Mouse (Mus musculus) olfactory bulb, adult 2 months (tissue): ENCODE measurements around the gene 2410131K14Rik. TPM values are rescaled to one million over a fixed set of nuclear protein-coding genes. Genes with fewer than 3 reads are reported as not detected.

Experiments used
- H3K27ac ChIP-seq: fragments of 200-500 bp; 2 replicates; pipeline ENCODE4 v1.5.1; 2012; ENCODE audit warnings: low read depth, low read length; ENCODE audit not compliant: insufficient read depth
- H3K4me1 ChIP-seq: fragments of 200-500 bp; 2 replicates; pipeline ENCODE4 v1.6.1; 2012; ENCODE audit warnings: low read length; ENCODE audit not compliant: control insufficient read depth, insufficient read depth
- H3K4me3 ChIP-seq: fragments of 200-500 bp; 2 replicates; pipeline ENCODE4 v1.5.1; 2012; ENCODE audit warnings: mild to moderate bottlenecking, low read depth, low read length, moderate library complexity; ENCODE audit not compliant: insufficient read depth
- CTCF ChIP-seq: fragments of 200-500 bp; IDR thresholded peaks from 2 replicates; pipeline ENCODE4 v1.5.1; 2012; ENCODE audit warnings: low read depth, mild to moderate bottlenecking, low read length, moderate library complexity; ENCODE audit not compliant: insufficient read depth
- POLR2A ChIP-seq: fragments of 200-500 bp; IDR thresholded peaks from 2 replicates; pipeline ENCODE4 v1.6.1; 2012; ENCODE audit warnings: mild to moderate bottlenecking, low read depth, low read length, moderate library complexity; ENCODE audit not compliant: insufficient read depth
- WGBS: fragments of 180-500 bp; shearing (Covaris S2); methylation state at CpG from one replicate; pipeline ENCODE4 v1.1.7; 2018; 5-methylcytosine and 5-hydroxymethylcytosine counted together
- polyA plus RNA-seq: library from polyadenylated mRNA; stranded (reverse); fragments of >200 nt; gene quantifications from 2 replicates; pipeline ENCODE4 v1.2.4, GENCODE M21; 2012; ENCODE audit warnings: low replicate concordance; ENCODE audit not compliant: missing spikeins, insufficient read depth, insufficient read length

2410131K14Rik gene
- polyA plus RNA-seq, 1 experiment, result not detected

GRCm38 (mm10) chr5:118259636-118260035 is 14.6 kb downstream of the 2410131K14Rik start:
- Histone ChIP-seq H3K4me1 (peaks cover 6% of the 10 kb centered on the region), H3K4me3 (no peak overlapping the region), H3K27ac (no peak overlapping the region)
- 83% methylated on average over 6 of the region's 6 CpGs for WGBS
- TF ChIP-seq POLR2A (no peak), CTCF (no peak)

- Histone ChIP-seq H3K27ac (no peak overlapping the region), H3K4me3 (no peak overlapping the region), H3K4me1 (peaks cover 6% of the 10 kb centered on the region)
- WGBS, result 80% methylated on average over 10 of the region's 10 CpGs
- TF ChIP-seq CTCF, result no peak
- TF ChIP-seq POLR2A, result no peak
These were observed 15.0 kb downstream of the 2410131K14Rik start for GRCm38 (mm10) chr5:118260055-118260454.

GRCm38 (mm10) chr5:118260642-118261041 is 15.6 kb downstream of the 2410131K14Rik start:
- Histone ChIP-seq H3K4me1 (peaks cover 6% of the 10 kb centered on the region), H3K4me3 (no peak overlapping the region), H3K27ac (no peak overlapping the region)
- no peak for TF ChIP-seq POLR2A
- no peak for TF ChIP-seq CTCF
- 95% methylated on average over 11 of the region's 11 CpGs for WGBS

- 94% methylated on average over 9 of the region's 9 CpGs for WGBS
- Histone ChIP-seq H3K27ac (no peak overlapping the region), H3K4me1 (peaks cover 6% of the 10 kb centered on the region), H3K4me3 (no peak overlapping the region)
- no peak for TF ChIP-seq POLR2A
- no peak for TF ChIP-seq CTCF
These were observed 16.2 kb downstream of the 2410131K14Rik start for GRCm38 (mm10) chr5:118261181-118261580.

GRCm38 (mm10) chr5:118262418-118262817 is 17.4 kb downstream of the 2410131K14Rik start:
- TF ChIP-seq CTCF (no peak), POLR2A (no peak)
- peaks cover 6% of the 10 kb centered on the region for H3K4me1 ChIP-seq
- WGBS, result 89% methylated on average over 8 of the region's 8 CpGs
- H3K27ac ChIP-seq, result no peak overlapping the region
- H3K4me3 ChIP-seq, result no peak overlapping the region

- TF ChIP-seq CTCF, result no peak
- TF ChIP-seq POLR2A, result no peak
- Histone ChIP-seq H3K4me3 (no peak overlapping the region), H3K27ac (no peak overlapping the region), H3K4me1 (peaks cover 5% of the 10 kb centered on the region)
- 50% methylated on average over 9 of the region's 9 CpGs for WGBS
These were observed 19.3 kb downstream of the 2410131K14Rik start for GRCm38 (mm10) chr5:118264279-118264678.

GRCm38 (mm10) chr5:118265366-118265765 is 20.3 kb downstream of the 2410131K14Rik start:
- H3K4me1 ChIP-seq, result peaks cover 6% of the 10 kb centered on the region
- WGBS, result 89% methylated on average over 5 of the region's 5 CpGs
- H3K4me3 ChIP-seq, result no peak overlapping the region
- H3K27ac ChIP-seq, result no peak overlapping the region
- TF ChIP-seq POLR2A (no peak), CTCF (no peak)

- WGBS, result 57% methylated on average over 8 of the region's 8 CpGs
- no peak overlapping the region for H3K4me3 ChIP-seq
- peaks cover 6% of the 10 kb centered on the region for H3K4me1 ChIP-seq
- TF ChIP-seq POLR2A (no peak), CTCF (0 out of 2 replicates have a peak, but pooled peaks have one; percentile 16)
- H3K27ac ChIP-seq, result no peak overlapping the region
These were observed 21.3 kb downstream of the 2410131K14Rik start for GRCm38 (mm10) chr5:118266309-118266708.

- Histone ChIP-seq H3K4me3 (peak overlapping the region; percentile 17; the same call in 1 of the 2 replicates), H3K4me1 (peaks cover 19% of the 10 kb centered on the region), H3K27ac (no peak overlapping the region)
- WGBS, result under 1% methylated on average over 13 of the region's 13 CpGs
- TF ChIP-seq CTCF (peak; percentile 80), POLR2A (no peak)
These were observed 24.0 kb downstream of the 2410131K14Rik start for GRCm38 (mm10) chr5:118268987-118269386.
